Mouse (Mus musculus): ENCODE results near the gene Prom2. TPM values are rescaled to one million over a fixed set of nuclear protein-coding genes. Genes with fewer than 3 reads are reported as not detected.
A peak's percentile ranks its signal among the peaks of the same experiment; 100 is the strongest.

Gene Prom2
- polyA plus RNA-seq, 1 experiment from 2014 or later, result 21.1 TPM

DNA sequence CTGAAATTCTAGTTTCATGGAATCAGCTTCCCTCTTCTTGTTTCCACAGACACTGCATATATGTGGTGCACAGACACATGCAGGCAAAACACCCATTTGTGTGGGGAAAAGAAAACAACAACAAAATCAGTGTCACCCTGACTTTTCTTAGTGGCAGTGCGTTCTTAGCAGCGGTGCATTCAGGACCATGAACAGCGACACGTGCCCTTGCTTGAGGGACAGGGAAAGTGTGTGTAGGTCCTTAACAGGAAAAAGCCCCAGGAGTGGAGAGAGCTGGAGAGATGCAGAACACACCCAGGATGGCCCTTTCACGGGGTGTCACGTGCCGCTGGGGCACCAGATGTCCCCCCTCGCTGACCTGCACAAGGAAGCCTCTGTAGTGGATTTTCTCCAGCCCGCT lies 8.9 kb downstream of the Prom2 start:
- ATAC-seq (ENCODE audit: insufficient read depth, low FRiP score), result no peak
- Histone ChIP-seq H3K9ac (ENCODE audit: low read length) (no peak overlapping the region), H3K27me3 (ENCODE audit: control insufficient read depth, insufficient read depth, low read length) (no peaks in the 10 kb centered on the region), H3K27ac (ENCODE audit: low read length) (no peak overlapping the region), H3K9me3 (replicated peaks; ENCODE audit: control insufficient read depth, low read length) (no peaks in the 10 kb centered on the region), H3K4me1 (ENCODE audit: control insufficient read depth, insufficient read depth, low read length) (no peaks in the 10 kb centered on the region), H3K36me3 (ENCODE audit: control insufficient read depth, insufficient read depth, low read length) (no peaks in the 10 kb centered on the region), H3K4me2 (ENCODE audit: low read depth, low read length) (no peak overlapping the region), H3K4me3 (replicated peaks; ENCODE audit: low read length) (no peak overlapping the region)
- WGBS, result 11% methylated on average over 9 of the region's 9 CpGs

DNA sequence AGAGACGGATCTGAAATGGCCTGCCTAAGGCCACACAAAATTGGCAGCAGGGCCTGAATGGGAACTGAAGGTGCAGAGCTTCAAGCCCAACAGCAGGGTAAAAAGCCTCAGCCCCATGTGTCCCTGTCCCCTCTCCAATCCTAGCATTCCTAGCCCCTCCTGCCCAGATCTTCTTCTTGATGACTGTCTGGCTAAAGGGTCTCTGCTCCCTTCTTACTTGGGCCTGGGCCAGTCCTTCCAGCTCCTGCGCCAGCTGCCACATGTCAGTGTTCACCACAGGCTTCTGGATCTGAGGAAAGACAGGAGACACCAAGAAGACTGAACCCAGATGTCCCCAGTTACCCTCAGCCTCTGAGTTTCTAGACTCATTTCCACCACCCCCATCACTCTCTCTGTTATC lies 9.7 kb downstream of the Prom2 start:
- H3K27ac ChIP-seq (ENCODE audit: low read length), result no peak overlapping the region
- H3K4me2 ChIP-seq (ENCODE audit: low read depth, low read length), result no peak overlapping the region
- H3K4me3 ChIP-seq (replicated peaks; ENCODE audit: low read length), result no peak overlapping the region
- no peak overlapping the region for H3K9ac ChIP-seq (ENCODE audit: low read length)
- no peaks in the 10 kb centered on the region for H3K27me3 ChIP-seq (ENCODE audit: control insufficient read depth, insufficient read depth, low read length)
- H3K4me1 ChIP-seq (ENCODE audit: control insufficient read depth, insufficient read depth, low read length), result no peaks in the 10 kb centered on the region
- no peaks in the 10 kb centered on the region for H3K36me3 ChIP-seq (ENCODE audit: control insufficient read depth, insufficient read depth, low read length)
- H3K9me3 ChIP-seq (replicated peaks; ENCODE audit: control insufficient read depth, low read length), result no peaks in the 10 kb centered on the region
- 82% methylated on average over 2 of the region's 2 CpGs for WGBS
- no peak for ATAC-seq (ENCODE audit: insufficient read depth, low FRiP score)

DNA sequence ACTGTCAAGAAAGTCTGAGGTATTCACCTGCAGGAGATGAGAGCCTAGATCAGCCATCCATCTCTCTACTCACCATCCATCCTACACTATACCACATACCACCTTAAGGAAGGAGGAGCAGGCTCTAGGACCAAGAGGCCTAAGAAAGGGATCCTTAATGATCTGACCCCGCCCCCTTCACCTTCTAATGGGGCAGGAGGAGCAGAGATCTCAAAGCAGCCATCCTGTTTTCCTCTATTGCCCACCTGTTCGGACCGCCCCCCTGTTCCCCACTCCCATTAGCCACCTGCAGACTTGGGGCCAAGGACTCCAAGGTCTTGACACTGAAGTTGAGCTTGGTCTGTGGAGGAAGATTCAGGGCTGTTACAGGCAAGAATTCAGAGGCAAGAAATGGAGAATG lies 10.8 kb downstream of the Prom2 start:
- no peaks in the 10 kb centered on the region for H3K4me1 ChIP-seq (ENCODE audit: control insufficient read depth, insufficient read depth, low read length)
- no peak overlapping the region for H3K27ac ChIP-seq (ENCODE audit: low read length)
- WGBS, result 63% methylated on average over 3 of the region's 3 CpGs
- no peaks in the 10 kb centered on the region for H3K27me3 ChIP-seq (ENCODE audit: control insufficient read depth, insufficient read depth, low read length)
- H3K4me3 ChIP-seq (replicated peaks; ENCODE audit: low read length), result no peak overlapping the region
- no peak for ATAC-seq (ENCODE audit: insufficient read depth, low FRiP score)
- no peak overlapping the region for H3K4me2 ChIP-seq (ENCODE audit: low read depth, low read length)
- no peaks in the 10 kb centered on the region for H3K9me3 ChIP-seq (replicated peaks; ENCODE audit: control insufficient read depth, low read length)
- no peak overlapping the region for H3K9ac ChIP-seq (ENCODE audit: low read length)
- no peaks in the 10 kb centered on the region for H3K36me3 ChIP-seq (ENCODE audit: control insufficient read depth, insufficient read depth, low read length)

DNA sequence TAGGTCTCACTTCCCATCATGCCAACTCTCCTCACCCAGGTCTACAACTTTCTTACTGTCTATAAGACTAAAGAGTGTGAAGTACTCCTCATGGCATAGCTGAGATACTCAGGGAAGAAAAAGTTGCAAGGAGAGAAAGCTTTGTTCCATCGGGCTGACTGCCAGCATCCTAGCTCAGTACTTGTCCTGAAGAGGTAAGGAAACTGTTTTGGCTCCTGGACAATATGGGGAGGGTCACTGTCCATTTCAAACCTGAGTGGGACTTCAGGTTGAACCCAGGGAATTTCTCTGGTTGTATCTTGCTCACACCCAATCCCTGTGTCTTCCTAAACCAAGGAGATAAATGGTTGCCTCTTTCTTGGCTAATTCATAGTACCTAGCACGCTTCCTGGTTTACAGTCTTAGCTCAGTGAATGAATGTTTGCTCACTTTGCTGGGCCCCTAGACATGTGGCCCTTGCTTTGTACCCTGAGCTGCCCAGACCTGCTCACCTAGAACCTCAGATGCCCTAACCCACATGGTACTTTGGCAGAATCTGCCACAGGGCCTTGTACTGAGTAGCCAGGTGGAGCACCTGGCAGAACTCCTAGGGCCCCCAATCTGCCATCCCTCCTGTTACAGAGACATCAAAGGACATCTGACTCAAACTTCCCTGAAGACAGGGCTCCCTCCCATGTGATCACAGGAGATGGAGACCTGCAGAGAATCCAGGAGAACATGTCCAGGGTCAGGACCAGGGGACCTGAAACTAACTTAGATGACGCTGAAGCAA lies 16.1 kb downstream of the Prom2 start:
- no peaks in the 10 kb centered on the region for H3K27me3 ChIP-seq (ENCODE audit: control insufficient read depth, insufficient read depth, low read length)
- H3K4me3 ChIP-seq (replicated peaks; ENCODE audit: low read length), result no peak overlapping the region
- no peak for ATAC-seq (ENCODE audit: insufficient read depth, low FRiP score)
- WGBS, result 72% methylated on average over 3 of the region's 3 CpGs
- H3K4me1 ChIP-seq (ENCODE audit: control insufficient read depth, insufficient read depth, low read length), result peaks cover 14% of the 10 kb centered on the region
- H3K9ac ChIP-seq (ENCODE audit: low read length), result no peak overlapping the region
- no peaks in the 10 kb centered on the region for H3K9me3 ChIP-seq (replicated peaks; ENCODE audit: control insufficient read depth, low read length)
- no peak overlapping the region for H3K27ac ChIP-seq (ENCODE audit: low read length)
- no peak overlapping the region for H3K4me2 ChIP-seq (ENCODE audit: low read depth, low read length)
- no peaks in the 10 kb centered on the region for H3K36me3 ChIP-seq (ENCODE audit: control insufficient read depth, insufficient read depth, low read length)

DNA sequence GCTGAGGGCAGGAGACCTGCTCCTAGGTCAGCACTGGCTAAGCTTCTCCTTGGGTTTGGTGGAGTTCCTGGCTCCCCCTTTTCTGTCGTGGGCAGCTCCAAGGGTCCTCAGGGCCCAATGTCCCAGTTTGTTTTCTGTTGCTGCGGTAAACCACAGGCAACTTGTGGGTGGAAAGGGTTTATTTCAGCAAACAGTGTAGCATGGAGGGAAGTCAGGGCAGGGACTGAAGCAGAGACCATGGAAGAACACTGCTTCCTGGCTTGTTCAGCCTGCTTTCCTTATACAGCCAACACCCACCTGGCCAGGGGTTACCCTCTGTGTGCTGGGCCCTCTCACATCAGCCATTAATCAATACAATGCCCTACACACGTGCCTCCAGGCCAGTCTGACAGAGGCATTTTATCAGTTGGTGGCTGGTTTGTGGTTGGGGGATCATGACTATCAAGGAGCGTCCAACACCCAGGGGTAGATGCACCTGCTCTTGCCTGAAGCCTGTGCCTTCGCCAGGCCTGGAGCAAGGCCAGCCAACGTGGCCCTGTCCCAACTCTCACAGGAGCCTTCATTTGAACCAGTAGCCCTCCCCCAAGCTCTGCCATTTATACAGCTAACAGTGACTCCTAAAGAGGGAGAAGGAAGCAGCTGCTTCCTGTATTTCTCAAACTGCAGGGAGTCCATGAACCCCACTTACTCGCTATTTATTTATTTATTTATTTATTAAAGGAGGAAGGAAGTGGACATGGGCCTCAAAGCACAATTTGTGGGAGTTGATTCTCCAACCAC lies 17.1 kb downstream of the Prom2 start:
- H3K27me3 ChIP-seq (ENCODE audit: control insufficient read depth, insufficient read depth, low read length), result no peaks in the 10 kb centered on the region

DNA sequence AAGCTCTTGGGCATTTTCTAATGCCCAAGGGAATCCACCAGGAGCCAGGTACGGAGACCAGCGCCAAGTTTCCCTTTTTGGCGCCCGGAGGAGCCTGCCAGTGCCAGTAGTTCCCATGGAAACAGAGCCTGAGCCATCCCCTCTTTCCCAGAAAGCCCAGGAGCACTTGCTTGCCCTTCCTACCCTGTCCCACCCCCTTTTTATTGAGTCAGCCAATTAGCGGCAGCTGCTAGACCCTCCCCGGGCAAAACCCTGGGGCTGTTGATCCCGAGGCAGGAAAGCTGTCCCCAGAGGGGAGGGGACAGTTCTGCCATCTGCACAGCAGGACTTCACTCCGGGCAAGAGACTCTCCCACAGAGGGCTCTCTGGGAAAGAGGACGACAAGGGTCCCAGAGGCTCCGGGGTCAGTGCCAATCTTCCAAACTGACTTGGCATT lies 19.2 kb downstream of the Prom2 start, which contains the start of gene Kcnip3:
Gene Kcnip3 (minus strand): TSS at position 89 of the 436 bp plus-strand sequence.
- ATAC-seq (ENCODE audit: insufficient read depth, low FRiP score), result peak; percentile 34; the same call in 1 of the 2 replicates
- peak within 1 kb of the TSS; percentile 55 for H3K4me2 ChIP-seq (ENCODE audit: low read depth, low read length)
- peak within 1 kb of the TSS; percentile 41; the same call in 1 of the 2 replicates for H3K27ac ChIP-seq (ENCODE audit: low read length)
- peaks cover 14% of the 10 kb centered on the region for H3K4me1 ChIP-seq (ENCODE audit: control insufficient read depth, insufficient read depth, low read length)
- H3K36me3 ChIP-seq (ENCODE audit: control insufficient read depth, insufficient read depth, low read length), result no peaks in the 10 kb centered on the region
- H3K27me3 ChIP-seq (ENCODE audit: control insufficient read depth, insufficient read depth, low read length), result no peaks in the 10 kb centered on the region
- WGBS, result 11% methylated on average over 10 of the region's 10 CpGs
- peak within 1 kb of the TSS; percentile 38 for H3K4me3 ChIP-seq (replicated peaks; ENCODE audit: low read length)
- no peaks in the 10 kb centered on the region for H3K9me3 ChIP-seq (replicated peaks; ENCODE audit: control insufficient read depth, low read length)
- peak within 1 kb of the TSS; percentile 57 for H3K9ac ChIP-seq (ENCODE audit: low read length)

More for the DNA sequence above, 17.1 kb downstream of the Prom2 start:
- Histone ChIP-seq H3K4me3 (replicated peaks; ENCODE audit: low read length) (no peak overlapping the region), H3K4me1 (ENCODE audit: control insufficient read depth, insufficient read depth, low read length) (peaks cover 14% of the 10 kb centered on the region), H3K36me3 (ENCODE audit: control insufficient read depth, insufficient read depth, low read length) (no peaks in the 10 kb centered on the region), H3K9me3 (replicated peaks; ENCODE audit: control insufficient read depth, low read length) (no peaks in the 10 kb centered on the region), H3K27ac (ENCODE audit: low read length) (no peak overlapping the region), H3K4me2 (ENCODE audit: low read depth, low read length) (no peak overlapping the region), H3K9ac (ENCODE audit: low read length) (no peak overlapping the region)
- peak; percentile 27; the same call in 1 of the 2 replicates for ATAC-seq (ENCODE audit: insufficient read depth, low FRiP score)
- WGBS, result 49% methylated on average over 7 of the region's 7 CpGs

DNA sequence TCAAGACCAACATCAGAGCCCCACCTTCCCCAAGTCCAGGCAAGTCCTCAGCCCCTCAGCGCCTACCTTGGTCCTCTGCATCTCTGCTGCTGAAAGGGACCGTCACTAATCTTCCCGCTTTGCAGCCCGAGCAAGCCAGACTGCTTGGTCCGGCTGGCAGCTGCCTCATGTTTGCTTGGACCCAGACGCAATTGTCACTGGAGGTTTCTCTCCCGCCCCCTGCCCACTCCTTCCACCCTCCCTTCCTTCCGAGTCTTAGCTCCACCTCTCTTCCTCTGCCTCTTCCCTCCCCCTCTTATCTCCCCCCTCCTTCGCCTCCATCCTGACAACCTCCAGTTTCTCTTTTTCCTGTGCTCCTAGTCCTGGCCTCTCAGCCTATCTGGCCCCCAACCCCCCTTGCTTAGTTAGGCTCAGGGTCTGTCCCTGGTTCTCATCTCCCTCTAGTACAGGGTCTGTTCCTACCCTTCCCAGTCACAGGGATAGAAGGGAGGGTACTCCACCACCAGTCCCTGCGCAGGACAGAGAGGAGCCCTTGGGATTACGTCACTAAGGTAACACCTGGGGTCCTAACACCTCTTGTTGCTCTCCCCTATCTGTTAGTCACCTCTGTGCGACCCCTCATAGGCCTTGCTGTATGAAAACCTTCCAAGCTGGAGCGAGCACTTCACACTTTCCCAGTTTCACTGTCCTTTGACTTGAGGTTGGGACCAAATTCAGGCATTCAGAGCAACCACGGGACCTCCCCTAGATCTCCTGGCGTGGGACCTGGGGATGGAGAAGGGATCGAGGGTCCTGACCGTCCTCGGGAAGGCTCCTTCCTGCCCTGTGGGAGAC lies 19.9 kb downstream of the Prom2 start:
- ATAC-seq (ENCODE audit: insufficient read depth, low FRiP score), result peak; percentile 70
- Histone ChIP-seq H3K27me3 (ENCODE audit: control insufficient read depth, insufficient read depth, low read length) (no peaks in the 10 kb centered on the region), H3K9ac (ENCODE audit: low read length) (peak overlapping the region; percentile 57), H3K4me1 (ENCODE audit: control insufficient read depth, insufficient read depth, low read length) (peaks cover 14% of the 10 kb centered on the region), H3K4me2 (ENCODE audit: low read depth, low read length) (peak overlapping the region; percentile 55), H3K9me3 (replicated peaks; ENCODE audit: control insufficient read depth, low read length) (no peaks in the 10 kb centered on the region), H3K27ac (ENCODE audit: low read length) (peak overlapping the region; percentile 41; the same call in 1 of the 2 replicates), H3K36me3 (ENCODE audit: control insufficient read depth, insufficient read depth, low read length) (no peaks in the 10 kb centered on the region), H3K4me3 (replicated peaks; ENCODE audit: low read length) (peak overlapping the region; percentile 38)
- WGBS, result 5% methylated on average over 18 of the region's 18 CpGs

DNA sequence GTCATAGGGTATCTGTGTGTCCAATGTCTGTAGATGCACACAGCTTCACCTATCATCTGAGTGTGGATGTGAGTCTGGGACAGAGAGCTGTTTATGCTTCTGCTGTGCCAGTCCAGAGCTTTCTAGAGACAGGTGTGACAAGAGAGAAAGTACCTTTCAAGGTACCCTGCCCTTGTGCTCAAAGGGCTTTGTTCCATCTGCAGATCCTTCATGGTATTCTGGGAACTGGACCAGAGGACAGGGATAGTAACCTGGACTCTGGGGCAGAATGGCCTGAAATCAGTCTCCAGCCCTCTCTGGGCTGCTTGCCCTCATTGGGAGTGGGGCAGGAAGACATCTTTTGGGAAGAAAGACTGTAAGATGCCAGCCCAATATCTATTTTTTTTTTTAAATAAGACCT lies 21.1 kb downstream of the Prom2 start:
- H3K4me3 ChIP-seq (replicated peaks; ENCODE audit: low read length), result no peak overlapping the region
- no peak overlapping the region for H3K9ac ChIP-seq (ENCODE audit: low read length)
- ATAC-seq (ENCODE audit: insufficient read depth, low FRiP score), result no peak
- no peaks in the 10 kb centered on the region for H3K27me3 ChIP-seq (ENCODE audit: control insufficient read depth, insufficient read depth, low read length)
- no peaks in the 10 kb centered on the region for H3K9me3 ChIP-seq (replicated peaks; ENCODE audit: control insufficient read depth, low read length)
- peaks cover 14% of the 10 kb centered on the region for H3K4me1 ChIP-seq (ENCODE audit: control insufficient read depth, insufficient read depth, low read length)
- no peak overlapping the region for H3K27ac ChIP-seq (ENCODE audit: low read length)
- H3K36me3 ChIP-seq (ENCODE audit: control insufficient read depth, insufficient read depth, low read length), result no peaks in the 10 kb centered on the region
- H3K4me2 ChIP-seq (ENCODE audit: low read depth, low read length), result no peak overlapping the region

Data from stomach, embryonic 16.5 days (tissue).